Mouse (Mus musculus) spleen, postnatal 14 days (tissue): ENCODE results near the gene Sec14l5.

ENCODE experiments used
- DNase-seq, 2 experiments: peaks; one replicate each; pipeline ENCODE4 v3.0.0; 2021 to 2022; ENCODE audit warnings: low spot score in 2 of 2

Sec14l5 gene

GRCm38 (mm10) chr16:5147037-5147385 lies at the start of gene Sec14l5:
Gene Sec14l5 (plus strand): TSS chr16:5147109.
- no peak for DNase-seq

GRCm38 (mm10) chr16:5101000-5101399 lies 45.9 kb upstream of the Sec14l5 start:
- DNase-seq, result no peak

GRCm38 (mm10) chr16:5109877-5110276 lies 37.0 kb upstream of the Sec14l5 start:
- DNase-seq, result no peak

GRCm38 (mm10) chr16:5111021-5111420 lies 35.9 kb upstream of the Sec14l5 start:
- no peak for DNase-seq

GRCm38 (mm10) chr16:5113002-5113550 lies 33.8 kb upstream of the Sec14l5 start:
- no peak for DNase-seq

GRCm38 (mm10) chr16:5113582-5113981 lies 33.3 kb upstream of the Sec14l5 start:
- no peak for DNase-seq

- no peak for DNase-seq
These were observed 27.5 kb upstream of the Sec14l5 start for GRCm38 (mm10) chr16:5119385-5119784.

- DNase-seq, result no peak
These were observed 27.1 kb upstream of the Sec14l5 start for GRCm38 (mm10) chr16:5119845-5120244.

GRCm38 (mm10) chr16:5123476-5123875 lies 23.4 kb upstream of the Sec14l5 start:
- DNase-seq, result no peak

GRCm38 (mm10) chr16:5130196-5130595 lies 16.7 kb upstream of the Sec14l5 start:
- no peak for DNase-seq

GRCm38 (mm10) chr16:5130766-5131165 lies 16.1 kb upstream of the Sec14l5 start:
- DNase-seq, result no peak

- no peak for DNase-seq
These were observed 15.5 kb upstream of the Sec14l5 start for GRCm38 (mm10) chr16:5131251-5131922.

GRCm38 (mm10) chr16:5132401-5132801 lies 14.5 kb upstream of the Sec14l5 start, which contains the start of gene Ppl:
Gene Ppl (minus strand): TSS chr16:5132421.
- DNase-seq, result peak in 1 of 2 experiments; percentile 15

- no peak for DNase-seq
These were observed 12.1 kb upstream of the Sec14l5 start for GRCm38 (mm10) chr16:5134623-5135330.

GRCm38 (mm10) chr16:5135551-5136261 lies 11.2 kb upstream of the Sec14l5 start:
- no peak for DNase-seq

GRCm38 (mm10) chr16:5136505-5136904 lies 10.4 kb upstream of the Sec14l5 start:
- DNase-seq, result no peak

GRCm38 (mm10) chr16:5137006-5137540 lies 9.8 kb upstream of the Sec14l5 start:
- DNase-seq, result no peak

- no peak for DNase-seq
These were observed 7.2 kb upstream of the Sec14l5 start for GRCm38 (mm10) chr16:5139741-5140140.

GRCm38 (mm10) chr16:5145570-5145969 lies 1.3 kb upstream of the Sec14l5 start:
- DNase-seq, result peak in 1 of 2 experiments; percentile 66

GRCm38 (mm10) chr16:5146367-5147036 lies 407 bp upstream of the Sec14l5 start:
- DNase-seq, result peak in 1 of 2 experiments; percentile 20

- DNase-seq, result no peak
These were observed 3.6 kb downstream of the Sec14l5 start for GRCm38 (mm10) chr16:5150544-5150943.
